Mouse (Mus musculus) adrenal gland, postnatal 4 days (tissue): ENCODE results near the gene Cntn3. TPM values are rescaled to one million over a fixed set of nuclear protein-coding genes. Genes with fewer than 3 reads are reported as not detected.

ENCODE experiments used
- DNase-seq, 2 experiments: peaks; one replicate each; pipeline ENCODE4 v3.0.0; 2021 to 2022; ENCODE audit warnings: low spot score in 2 of 2, mixed read lengths in 2 of 2
- total RNA-seq, 2 experiments: library from RNA; stranded (reverse); gene quantifications; 2 replicates each; pipeline ENCODE4 v1.2.3; 2021

Cntn3 gene
- total RNA-seq, 2 experiments from 2014 or later, result 1.2 to 2.0 TPM

GRCm38 (mm10) chr6:102485509-102485908 lies 87.4 kb downstream of the Cntn3 start:
- no peak for DNase-seq

GRCm38 (mm10) chr6:102478320-102479080 lies 94.4 kb downstream of the Cntn3 start:
- no peak for DNase-seq

- no peak for DNase-seq
These were observed 134.5 kb downstream of the Cntn3 start for GRCm38 (mm10) chr6:102438353-102438752.

- no peak for DNase-seq
These were observed 145.4 kb downstream of the Cntn3 start for GRCm38 (mm10) chr6:102427549-102427948.

- DNase-seq, result no peak
These were observed 151.1 kb downstream of the Cntn3 start for GRCm38 (mm10) chr6:102421781-102422180.

- DNase-seq, result no peak
These were observed 184.3 kb downstream of the Cntn3 start for GRCm38 (mm10) chr6:102388590-102388989.

- no peak for DNase-seq
These were observed 200.8 kb downstream of the Cntn3 start for GRCm38 (mm10) chr6:102372112-102372511.

- no peak for DNase-seq
These were observed 209.0 kb downstream of the Cntn3 start for GRCm38 (mm10) chr6:102363880-102364279.

- DNase-seq, result no peak
These were observed 209.5 kb downstream of the Cntn3 start for GRCm38 (mm10) chr6:102363291-102363832.

GRCm38 (mm10) chr6:102332144-102332543 lies 240.8 kb downstream of the Cntn3 start:
- DNase-seq, result no peak

- no peak for DNase-seq
These were observed 246.2 kb downstream of the Cntn3 start for GRCm38 (mm10) chr6:102326711-102327110.

- DNase-seq, result no peak
These were observed 250.2 kb downstream of the Cntn3 start for GRCm38 (mm10) chr6:102322614-102323284.

GRCm38 (mm10) chr6:102319755-102320154 lies 253.1 kb downstream of the Cntn3 start:
- DNase-seq, result no peak

GRCm38 (mm10) chr6:102282889-102283288 lies 290.0 kb downstream of the Cntn3 start:
- DNase-seq, result no peak

- DNase-seq, result no peak
These were observed 341.9 kb downstream of the Cntn3 start for GRCm38 (mm10) chr6:102231015-102231414.

- DNase-seq, result no peak
These were observed 386.6 kb downstream of the Cntn3 start for GRCm38 (mm10) chr6:102186316-102186715.

- DNase-seq, result no peak
These were observed 402.0 kb downstream of the Cntn3 start for GRCm38 (mm10) chr6:102170913-102171312.

- DNase-seq, result no peak
These were observed 411.7 kb downstream of the Cntn3 start for GRCm38 (mm10) chr6:102161186-102161585.

- DNase-seq, result no peak
These were observed 451.2 kb downstream of the Cntn3 start for GRCm38 (mm10) chr6:102121676-102122075.

GRCm38 (mm10) chr6:102120003-102120402 lies 452.9 kb downstream of the Cntn3 start:
- no peak for DNase-seq

GRCm38 (mm10) chr6:102113629-102114028 lies 459.3 kb downstream of the Cntn3 start:
- no peak for DNase-seq
